Mouse (Mus musculus): ENCODE data around the gene Them7.

Gene Them7

GRCm38 (mm10) chr2:105305876-105306275, 81.8 kb downstream of the Them7 start:
- DNase-seq (ENCODE audit: inconsistent ontology term) = no peak

DNA sequence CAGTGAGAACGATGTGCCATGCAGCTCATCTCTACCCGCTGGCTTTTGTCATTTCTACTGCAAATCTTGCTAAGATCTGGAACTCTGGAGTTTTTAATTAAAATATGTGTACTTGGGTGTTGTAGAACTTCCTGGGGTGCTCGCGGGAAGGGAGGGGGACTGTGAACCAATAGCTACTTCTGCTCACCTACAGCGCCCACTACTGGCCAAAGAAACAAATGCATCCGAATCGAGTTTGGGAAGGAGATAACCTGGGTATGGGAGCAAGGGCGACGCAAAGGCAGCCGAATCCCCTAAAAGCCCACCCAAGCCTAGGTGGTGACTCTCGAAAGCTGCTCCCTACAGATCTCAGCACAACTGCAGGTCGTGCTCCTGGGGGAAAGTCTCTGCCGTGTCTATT, 87.3 kb downstream of the Them7 start:
- no peak for DNase-seq (ENCODE audit: inconsistent ontology term)

DNA sequence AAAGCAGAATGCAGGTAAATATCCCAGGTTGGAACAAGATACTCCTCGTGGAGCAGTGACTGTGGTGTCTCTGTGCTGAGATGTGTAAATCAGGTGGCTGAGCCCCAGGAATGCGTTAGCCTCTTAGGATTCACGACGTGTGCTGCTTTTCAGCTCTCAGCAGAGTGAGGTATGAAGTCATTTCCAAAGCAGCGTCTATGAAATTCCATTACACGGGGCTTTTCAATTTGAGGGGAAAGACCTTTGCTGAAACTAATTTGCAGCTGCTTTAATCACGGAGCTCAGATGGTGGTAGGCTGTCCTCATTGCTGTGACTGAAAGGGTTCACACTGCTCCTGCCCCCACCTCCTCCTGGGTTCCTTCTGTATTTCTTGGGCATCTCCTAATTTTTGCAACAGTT, 87.9 kb downstream of the Them7 start:
- DNase-seq (ENCODE audit: inconsistent ontology term) = peak; percentile 49

- DNase-seq (ENCODE audit: inconsistent ontology term) = no peak
Measured at GRCm38 (mm10) chr2:105313077-105313476, 89.0 kb downstream of the Them7 start.

DNA sequence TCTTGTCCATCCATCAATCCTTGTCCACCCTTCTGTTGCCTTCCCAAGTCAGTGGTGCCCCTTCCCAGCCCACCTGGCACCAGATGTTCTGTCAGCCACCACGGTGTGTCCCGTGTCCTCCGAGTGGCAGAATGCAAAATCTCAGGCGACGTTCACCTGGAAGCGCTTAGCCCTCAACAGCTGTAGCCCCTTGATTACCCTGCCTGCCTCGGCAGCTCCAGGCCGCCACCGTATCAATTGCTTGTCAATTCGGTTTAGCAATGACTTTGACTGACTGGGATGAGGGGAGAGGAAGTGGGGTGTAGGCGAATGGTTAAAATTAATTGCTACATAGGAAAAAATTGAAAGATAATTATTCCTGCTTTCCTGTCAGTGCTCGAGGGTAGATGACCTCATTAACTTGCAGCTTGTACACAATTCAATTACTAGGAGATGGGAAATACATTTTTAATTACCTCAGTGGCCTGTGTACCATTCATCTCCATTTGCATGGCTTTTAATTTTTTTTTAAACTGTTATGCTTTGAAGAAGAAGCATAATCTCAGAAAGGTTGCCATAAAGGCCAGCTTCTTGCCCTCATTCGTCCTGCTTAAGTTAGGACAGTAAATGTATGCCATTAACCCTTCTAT, 93.5 kb downstream of the Them7 start:
- no peak for DNase-seq (ENCODE audit: inconsistent ontology term)

- DNase-seq (ENCODE audit: inconsistent ontology term) = no peak
Measured at GRCm38 (mm10) chr2:105326067-105326466, 101.9 kb downstream of the Them7 start.

DNA sequence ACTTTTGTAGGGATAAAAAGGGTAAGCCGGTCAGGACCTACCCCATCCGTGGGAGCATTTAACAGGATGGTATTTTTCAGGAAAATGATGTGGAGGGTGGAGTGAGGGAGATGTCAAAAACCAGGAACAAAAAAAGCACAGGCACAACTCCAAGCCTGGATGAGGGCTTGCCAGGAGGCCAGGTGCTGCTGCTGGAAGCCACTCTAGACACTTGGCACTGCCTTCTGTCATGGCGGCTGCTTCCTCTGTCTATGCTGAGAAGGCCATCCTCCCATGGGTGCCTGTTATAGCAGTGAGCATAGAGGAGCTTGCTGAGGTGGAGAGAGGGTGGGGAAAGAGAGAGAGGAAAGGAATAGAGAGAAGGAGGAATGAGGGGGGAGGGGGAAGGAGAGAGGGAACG, 105.9 kb downstream of the Them7 start:
- no peak for DNase-seq (ENCODE audit: inconsistent ontology term)

DNA sequence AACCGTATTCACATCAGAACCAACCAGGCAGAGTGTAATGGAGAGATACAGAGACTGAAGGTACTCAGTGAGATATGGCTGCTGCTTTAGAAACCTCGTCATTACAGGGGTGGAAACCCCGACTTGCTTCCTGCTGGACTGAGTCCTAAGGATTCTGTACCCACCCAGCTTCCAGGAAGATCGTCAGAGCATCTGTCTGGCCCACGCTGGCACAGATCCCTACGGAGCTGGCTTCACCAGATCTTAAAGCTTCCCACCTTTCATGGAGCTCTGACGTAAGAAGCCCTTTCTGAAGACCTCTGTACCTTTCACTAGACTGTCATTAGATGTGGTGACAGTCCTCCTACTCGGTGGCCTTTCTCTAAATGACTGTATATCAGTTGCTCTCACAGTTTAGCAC, 109.0 kb downstream of the Them7 start:
- DNase-seq (ENCODE audit: inconsistent ontology term) = no peak

DNA sequence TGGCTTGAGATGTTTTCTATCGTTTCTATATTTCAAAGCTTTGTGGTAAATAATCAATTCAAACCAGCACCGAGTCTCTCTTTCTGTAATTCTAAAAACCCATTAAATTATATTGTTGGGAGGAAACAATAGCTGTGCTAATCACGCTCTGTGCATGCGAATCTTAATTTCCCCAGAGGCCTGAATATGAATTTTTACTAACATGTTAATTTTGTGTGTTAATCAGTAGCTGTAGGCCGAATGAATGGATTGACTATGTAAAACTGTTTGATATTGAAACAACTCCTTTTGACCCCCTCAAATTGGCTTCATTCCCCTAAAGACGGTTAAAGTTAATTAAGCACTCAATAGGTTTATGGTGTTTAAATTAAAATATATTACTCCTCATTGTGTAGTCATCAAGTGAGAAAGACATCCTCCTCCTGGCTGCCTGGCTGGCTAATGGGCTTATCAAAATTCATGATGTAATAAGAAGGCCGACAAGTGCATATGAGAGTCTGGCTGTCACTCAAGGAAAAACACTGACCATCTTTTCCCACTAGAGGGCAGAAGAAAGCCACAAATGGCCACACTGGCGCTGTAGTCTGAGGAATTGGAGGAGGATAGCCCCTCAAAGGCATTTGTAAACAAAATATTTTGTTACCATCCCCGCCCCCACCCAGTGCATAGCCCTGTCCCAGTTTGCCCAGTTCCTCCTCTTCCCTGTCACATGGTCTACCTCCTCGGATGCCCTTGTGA, 110.0 kb downstream of the Them7 start:
- peak; percentile 71 for DNase-seq (ENCODE audit: inconsistent ontology term)

DNA sequence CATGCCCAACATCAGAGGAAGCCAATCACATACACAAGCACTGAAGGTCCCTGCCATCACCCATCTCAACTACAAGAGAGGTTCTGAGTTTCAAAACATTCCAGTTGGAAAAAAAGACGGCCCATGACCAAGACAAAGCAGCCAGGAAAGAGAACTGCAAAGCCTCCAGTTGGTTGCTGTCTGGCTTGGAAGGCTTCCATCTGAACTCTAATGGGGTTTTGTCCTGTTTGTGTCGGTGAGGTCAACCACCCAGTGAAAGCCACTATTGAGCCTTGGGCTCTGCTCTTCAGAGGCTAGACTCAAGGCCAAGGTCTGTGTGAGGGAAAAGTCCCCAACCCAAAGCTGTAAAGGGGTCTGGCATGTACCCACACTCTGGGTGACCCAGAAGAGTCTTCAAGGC, 111.5 kb downstream of the Them7 start:
- peak; percentile 28 for DNase-seq (ENCODE audit: inconsistent ontology term)

DNA sequence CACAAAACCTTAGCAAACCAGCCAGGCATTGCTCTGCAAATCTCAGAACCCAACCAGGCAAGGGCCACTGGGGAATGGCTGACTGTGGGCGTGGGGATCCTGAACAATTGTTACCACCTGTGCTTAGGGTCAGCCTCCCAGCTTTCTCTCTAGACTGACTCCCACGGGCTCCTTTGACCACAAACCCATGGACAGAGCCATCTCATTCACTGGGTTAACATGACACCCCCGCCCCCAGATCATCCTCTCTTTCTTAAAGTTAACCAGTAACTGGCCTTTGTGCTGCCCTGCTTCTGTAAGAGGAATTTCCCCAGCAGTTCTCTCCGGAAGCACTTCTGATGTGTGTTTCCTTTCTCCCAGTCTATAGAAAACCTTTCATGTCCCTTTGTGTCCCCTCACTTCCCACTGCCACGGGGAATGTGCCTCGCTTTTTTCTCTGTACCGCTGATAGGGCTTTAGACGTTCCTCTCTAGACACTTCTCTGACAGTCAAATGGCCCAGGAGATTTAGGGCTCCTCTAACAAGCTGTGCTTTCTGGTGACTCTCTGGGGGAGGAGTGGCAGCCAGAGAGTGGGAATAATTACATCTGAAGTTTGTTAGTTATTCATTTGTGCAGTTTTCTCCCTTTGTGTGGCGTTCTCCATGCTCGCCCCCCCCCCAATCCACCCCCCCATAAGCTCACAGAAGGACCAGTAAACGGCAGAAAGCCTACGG, 112.4 kb downstream of the Them7 start:
- DNase-seq (ENCODE audit: inconsistent ontology term) = no peak

DNA sequence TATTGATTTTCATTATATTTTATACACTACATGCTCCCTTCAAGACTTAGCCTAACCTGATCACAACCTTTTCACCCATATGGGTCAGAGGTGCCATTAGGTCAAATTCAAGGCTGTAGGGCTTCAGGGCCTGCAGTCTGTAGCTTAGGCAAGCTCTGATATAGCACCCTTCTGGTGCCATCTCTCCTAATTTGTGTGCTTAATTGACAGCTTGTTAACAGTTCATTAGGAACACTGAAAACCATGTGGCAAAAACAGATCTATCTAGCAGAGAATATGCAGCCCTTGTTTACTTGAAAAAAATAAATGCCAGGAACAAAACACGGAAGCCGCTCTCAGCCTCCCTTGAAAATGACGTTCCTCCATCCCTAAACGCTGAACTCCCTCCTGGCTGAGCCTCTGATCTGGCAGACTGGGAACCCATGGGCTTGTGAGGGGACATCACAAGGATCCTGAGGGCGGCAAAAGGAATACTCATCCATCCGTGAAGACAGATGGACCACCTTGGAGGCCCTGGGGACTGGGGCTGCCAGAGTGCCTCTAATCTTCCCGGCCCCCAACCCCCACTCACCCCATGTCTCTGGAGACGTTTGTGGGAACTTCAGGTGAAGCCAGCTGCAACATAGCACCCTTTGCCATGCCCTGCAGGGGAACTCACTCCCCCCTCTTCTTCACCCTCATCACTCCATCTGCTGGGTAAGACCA, 113.2 kb downstream of the Them7 start:
- no peak for DNase-seq (ENCODE audit: inconsistent ontology term)

GRCm38 (mm10) chr2:105339993-105340392, 115.9 kb downstream of the Them7 start:
- no peak for DNase-seq (ENCODE audit: inconsistent ontology term)

DNA sequence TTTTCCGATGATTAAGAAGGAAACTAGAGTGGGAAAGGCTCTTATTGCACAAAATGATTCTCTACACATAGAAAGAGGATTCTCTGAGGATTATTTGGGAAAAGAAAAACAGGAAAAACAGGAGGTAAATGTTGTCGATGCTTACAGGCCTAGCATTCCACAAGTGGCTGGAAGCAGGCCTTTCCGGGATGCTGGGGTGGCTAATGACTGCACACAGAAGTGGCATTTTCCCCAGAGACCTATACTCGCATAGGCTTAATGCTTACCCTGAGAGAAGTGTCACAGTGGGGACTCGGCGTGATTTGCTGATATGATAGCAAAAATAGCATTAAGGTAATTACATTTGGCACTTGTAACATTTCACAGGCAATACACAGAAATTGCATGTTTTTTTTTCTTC, 124.8 kb downstream of the Them7 start:
- no peak for DNase-seq (ENCODE audit: inconsistent ontology term)

GRCm38 (mm10) chr2:105356791-105357190, 132.7 kb downstream of the Them7 start:
- peak; percentile 25 for DNase-seq (ENCODE audit: inconsistent ontology term)

DNA sequence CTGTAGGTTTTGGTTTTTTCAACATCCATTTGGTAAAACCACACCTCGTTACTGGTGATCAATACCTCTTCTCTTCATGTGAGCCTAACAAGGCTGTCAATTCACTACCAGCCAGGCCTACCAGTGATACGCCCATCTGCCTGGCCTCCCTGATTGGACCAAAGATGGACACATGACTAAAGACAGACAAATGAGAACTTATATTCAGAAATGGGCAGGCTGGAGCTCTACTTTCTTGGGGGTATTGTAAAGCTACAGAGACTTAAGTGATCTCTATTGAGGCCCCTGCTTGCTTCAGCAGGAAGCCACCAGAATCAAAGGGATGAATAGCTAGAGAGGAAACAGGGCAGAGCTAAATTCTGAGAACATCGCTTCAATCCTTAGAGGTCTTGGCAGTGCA, 133.9 kb downstream of the Them7 start:
- DNase-seq (ENCODE audit: inconsistent ontology term) = no peak

- no peak for DNase-seq (ENCODE audit: inconsistent ontology term)
Measured at GRCm38 (mm10) chr2:105367623-105368022, 143.5 kb downstream of the Them7 start.

GRCm38 (mm10) chr2:105370240-105370639, 146.1 kb downstream of the Them7 start:
- no peak for DNase-seq (ENCODE audit: inconsistent ontology term)

DNA sequence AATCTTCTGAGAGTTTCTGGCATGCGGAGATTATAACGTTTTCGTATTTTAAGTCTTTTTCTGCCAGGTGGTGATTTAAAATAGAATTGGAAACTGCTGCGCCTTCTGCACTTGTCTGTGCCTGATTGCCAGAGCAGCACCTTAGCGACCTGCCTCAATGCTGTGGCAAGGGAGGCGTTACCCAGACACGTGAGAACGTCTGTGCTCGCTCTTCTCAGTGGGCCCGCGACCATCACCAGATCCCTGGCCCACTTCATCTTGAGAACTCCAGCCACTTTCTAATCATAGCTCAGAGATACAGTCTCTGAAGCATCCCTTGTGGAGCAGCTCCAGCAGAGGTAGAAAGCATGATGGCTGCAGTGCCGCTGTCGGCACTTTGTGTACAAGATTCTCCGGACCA, 146.6 kb downstream of the Them7 start:
- no peak for DNase-seq (ENCODE audit: inconsistent ontology term)

- DNase-seq (ENCODE audit: inconsistent ontology term) = no peak
Measured at GRCm38 (mm10) chr2:105372156-105372555, 148.0 kb downstream of the Them7 start.

- DNase-seq (ENCODE audit: inconsistent ontology term) = no peak
Measured at GRCm38 (mm10) chr2:105372727-105373126, 148.6 kb downstream of the Them7 start.

DNA sequence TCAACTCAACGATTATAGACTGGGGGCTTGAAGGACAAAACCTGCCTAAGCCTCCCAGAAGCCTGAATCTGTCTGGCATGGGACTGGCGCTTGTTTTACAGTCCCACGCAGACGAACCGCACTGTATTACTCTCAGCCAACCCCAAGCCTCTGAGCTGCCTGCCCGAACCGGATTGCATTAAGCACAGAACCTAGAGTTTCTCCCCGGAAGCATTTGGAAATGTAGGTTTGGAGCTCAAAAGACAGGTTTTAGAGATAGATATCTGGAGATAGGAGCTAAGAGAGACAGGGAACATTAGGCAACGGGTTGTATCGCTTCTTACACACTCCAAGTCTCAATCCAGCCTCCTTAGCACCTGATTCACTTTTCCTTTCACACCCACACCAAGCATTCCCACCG, 149.5 kb downstream of the Them7 start:
- DNase-seq (ENCODE audit: inconsistent ontology term) = no peak

Data from Muller cell, postnatal 12 days (primary cell).